Mouse (Mus musculus): ENCODE results near the gene Gadl1.

Gene Gadl1

DNA sequence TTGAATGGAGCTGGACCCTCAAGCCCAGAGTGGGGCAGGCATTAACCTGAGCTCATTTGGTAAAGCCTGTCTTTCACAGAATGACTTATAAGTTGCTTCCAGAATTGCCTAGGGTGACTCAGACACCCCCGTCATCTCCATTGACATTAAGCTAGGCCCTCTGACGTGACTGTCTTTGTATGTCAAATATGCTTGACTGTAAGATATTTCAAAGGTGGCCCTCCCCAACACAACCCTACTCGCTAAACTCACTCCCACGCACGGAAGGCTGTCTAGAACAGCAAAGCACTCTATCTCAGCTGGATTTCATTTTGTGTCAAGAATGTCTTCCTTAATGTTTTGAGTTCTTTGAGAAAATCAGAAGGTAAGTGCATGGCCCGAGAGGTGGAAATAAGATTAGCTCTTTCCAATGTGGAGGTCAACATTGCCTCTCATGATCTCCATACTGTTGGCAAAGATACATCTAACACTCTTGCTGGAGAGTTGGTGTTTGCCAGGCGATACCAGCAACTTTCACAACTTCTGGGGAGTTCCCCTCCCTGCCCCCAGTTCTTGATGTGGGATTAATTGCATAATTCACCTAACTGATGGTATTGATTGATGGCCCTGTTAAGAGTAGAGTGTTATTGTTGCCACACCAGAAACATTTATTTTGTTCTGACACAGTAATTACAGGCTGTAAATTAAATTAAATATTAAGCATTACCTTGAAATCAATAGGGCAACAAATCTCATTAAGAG, 182.0 kb downstream of the Gadl1 start:
- no peak for DNase-seq

DNA sequence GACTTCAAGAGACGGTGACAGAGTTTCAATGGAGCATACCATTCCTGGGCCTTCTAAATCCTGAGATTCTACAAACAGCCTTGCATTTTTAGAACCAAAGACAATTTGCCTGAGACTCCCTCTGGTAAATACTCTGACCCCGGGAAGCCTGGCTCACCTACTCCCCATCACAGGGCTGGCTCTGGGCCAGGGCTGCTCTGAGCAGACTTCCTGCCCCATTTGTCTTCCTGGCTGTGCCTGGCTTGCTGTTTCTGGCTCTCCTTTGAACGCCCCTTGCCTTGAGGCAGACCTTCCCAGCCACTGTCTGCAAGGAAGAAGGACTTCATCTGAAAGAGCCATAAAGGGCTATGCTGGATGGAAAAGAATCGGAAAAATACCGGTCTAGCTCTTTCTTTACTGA, 182.7 kb downstream of the Gadl1 start:
- peak; percentile 75 to 84 for DNase-seq

DNA sequence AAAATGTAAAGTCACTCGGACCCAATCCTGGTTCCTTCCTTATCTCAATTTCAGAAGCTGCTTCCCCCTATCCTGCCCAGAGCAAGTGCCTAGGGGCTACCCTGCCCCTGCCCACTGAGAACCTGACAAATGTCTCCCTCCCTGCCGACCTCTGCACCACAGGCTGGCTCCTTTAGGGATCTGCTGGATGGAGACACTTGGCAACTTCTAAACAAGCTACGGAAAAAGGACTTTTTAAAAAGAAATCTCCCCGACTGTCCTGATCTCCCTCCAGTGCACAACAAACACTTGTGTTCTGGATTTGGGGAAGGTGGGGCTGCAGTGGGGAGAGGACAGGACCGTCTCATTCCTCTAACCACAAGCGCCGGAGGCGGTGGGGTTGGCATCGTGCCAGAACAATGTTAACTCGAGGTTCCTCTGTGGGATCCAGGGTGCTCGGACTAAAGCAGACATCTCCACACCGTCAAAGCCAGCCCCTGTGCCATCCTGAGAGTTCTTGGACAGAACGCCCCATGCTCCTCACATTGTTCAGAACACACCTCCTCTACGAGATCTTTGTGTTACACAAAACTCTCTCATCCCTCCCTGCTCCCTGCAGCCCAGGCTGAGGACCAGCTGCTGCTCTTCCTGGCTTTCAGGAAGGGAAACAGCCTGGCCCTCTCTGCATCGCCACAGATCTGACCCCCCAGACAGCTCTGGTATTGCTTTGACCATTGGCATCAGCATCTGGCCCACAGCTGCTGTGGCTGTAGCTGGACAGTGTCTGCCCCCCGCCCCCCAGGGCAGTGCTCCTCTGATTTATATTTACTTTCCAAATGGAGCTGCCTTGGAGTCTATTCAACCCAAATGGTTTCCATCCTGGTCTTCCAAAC, 189.7 kb downstream of the Gadl1 start:
- peak; percentile 16 to 42 for DNase-seq

DNA sequence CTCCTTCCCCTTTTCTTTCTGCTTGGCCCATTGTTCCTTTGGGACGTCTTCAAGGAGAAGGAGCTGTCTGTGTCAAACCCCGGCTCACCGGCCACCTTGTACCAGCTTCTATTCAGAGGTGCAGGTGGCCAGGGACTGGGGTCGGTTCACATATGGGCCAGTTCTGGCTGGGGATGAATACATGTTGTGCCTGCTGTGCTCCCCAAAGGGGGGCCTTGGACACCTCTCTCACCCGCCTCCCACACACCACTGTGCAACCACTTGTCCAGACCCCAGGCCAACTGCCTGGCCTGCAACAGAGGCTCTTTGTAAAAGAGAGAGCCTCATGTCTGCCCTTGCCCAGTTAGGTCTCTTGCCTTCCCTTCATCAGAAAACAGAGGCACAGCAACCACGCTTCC, 190.3 kb downstream of the Gadl1 start:
- no peak for DNase-seq

DNA sequence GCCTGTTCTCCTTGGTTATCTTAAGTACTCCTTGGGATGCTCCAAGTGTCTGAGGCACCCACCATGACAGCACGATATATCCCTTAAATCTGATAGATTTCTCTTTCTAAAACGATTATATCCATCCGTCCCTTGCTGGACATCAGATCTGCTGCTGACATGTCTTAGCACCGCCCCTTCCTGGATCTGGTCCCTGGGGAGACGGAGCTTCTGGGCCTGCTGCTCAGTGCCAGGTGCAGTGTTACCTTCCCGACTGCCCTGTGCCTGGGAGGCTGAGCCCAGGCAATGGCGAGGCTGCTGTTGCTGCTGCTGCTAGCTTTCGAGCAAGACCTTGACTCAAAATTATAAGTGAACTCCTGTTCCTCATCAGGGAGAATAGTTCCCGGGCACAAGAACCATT, 190.8 kb downstream of the Gadl1 start:
- DNase-seq: no peak

DNA sequence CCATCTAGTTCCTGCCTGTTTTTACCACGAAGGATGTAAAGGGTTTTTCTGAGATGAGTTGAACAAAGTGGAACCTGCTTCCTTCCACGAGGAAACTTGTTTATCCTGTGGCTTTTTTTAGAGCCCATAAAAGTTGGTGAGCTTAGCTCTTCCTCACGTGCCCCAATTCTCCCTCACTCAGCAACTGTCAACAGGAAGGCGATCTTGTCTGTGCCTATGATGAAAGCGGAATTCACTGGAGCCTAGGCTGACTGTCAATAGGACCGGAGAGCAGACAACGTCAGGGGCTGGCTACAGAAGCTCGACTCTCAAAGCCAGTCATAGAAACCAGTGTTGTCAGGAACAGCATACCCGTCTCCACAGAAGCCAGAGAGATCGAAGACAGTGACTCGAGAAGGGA, 192.6 kb downstream of the Gadl1 start:
- no peak for DNase-seq

DNA sequence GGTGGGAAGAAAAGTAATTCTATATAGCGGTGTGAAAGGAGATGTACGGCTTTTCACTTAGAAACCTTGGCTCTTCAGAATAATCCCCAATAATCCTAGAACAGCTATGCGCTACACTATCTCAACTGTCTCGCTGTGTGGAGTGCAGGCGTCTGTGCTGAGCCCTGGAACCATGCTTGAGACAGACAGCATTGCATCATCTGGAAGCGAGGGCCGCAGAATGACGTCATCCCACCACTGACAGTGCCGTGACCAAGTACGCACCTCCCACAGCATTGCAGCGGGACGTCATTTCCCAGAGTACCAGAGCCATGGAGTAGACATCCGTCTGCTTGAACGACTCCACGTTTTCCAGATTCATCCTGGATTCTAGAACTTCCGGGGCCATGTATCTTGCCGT, 195.5 kb downstream of the Gadl1 start:
- DNase-seq: no peak

DNA sequence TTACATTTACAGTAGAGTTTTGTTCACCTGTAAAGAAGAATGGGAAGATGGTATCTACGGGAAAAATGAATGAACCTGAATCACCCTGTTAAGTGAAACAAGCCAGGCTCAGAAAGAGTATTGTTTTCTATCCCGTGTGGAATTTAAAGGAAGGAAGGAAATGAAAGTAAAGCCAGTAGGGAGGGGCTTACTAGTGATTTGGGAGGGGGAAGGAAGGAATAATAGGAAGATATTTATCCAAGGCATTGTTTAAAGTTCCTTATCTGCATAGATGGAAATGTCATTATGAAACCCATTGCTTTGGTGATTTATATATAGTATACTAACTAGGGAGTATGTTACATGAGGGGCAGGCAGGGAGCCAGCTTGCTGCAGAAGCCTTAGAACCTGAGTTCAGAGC, 199.5 kb downstream of the Gadl1 start:
- no peak for DNase-seq

DNA sequence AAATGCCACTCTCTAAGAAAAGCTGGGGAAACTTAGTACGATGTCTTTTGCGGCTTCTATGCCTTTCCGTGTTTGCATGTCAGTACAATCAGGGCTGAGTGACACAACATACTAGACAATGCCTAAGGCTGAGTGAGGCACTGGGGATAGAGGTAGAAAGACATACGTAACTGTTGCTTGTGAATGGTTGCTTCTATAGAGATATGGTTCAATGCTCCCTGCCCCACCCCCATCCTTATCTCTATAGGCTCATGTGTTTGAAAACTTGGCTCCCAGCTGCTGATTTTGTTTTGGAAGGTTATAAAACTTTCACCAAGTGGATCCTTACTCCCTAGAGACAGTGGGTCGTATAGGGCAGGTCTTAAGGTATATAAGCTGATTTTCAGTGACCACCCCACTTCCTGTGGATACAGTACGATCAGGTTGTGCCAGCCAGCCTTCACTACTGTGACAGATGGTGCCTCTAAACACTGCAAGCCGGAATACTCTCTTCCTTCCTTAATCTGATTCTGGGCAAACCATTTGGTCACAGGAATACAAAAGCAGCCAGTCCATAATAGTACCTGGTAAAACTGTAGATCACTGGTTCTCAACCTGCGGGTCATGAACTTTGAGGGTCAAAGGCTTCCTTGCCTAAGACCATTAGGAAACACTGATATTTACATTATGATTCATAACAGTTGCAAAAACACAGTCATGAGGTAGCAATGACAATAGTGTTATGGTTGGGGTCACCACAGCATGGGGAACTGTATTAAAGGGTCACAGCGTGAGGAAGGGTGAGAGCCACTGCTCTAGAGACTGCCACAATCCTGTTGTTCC, 202.1 kb downstream of the Gadl1 start:
- DNase-seq: no peak

DNA sequence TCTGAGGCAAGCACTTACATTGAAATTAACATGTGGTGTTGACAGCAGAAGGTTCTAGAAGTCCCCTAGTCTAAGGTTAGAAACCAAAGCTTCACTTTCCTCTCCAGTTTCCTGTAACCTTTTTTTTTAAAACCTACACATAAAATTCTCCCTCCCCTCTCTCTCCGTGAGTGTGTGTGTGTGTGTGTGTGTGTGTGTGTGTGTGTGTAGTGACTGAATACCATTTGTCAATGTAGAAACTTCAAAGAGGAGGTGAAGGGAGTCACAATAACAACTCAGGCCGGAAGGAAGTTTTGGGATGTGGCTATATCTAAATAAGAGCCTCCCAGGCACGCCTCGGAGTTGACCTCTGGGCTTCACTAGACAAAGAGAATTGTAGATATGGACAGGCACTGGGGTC, 205.1 kb downstream of the Gadl1 start:
- DNase-seq: peak; percentile 59 to 72

DNA sequence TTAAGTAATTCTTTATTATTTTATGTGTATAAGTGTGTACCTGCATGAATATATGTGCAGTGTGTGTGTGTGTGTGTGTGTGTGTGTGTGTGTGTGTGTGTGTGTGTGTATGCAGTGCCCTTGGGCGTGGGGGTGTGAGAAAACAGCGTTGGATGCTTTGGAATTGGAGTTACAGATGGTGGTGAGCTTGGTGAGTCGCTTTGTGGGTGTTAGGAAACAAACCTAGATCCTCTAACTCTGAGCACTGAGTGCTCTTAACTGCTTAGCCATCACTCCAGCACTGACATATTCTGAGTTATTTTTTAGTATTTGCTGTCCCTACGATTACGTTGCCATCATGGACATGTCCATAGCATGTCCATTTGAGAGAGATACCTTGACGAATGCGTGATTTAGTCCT, 206.6 kb downstream of the Gadl1 start:
- no peak for DNase-seq

DNA sequence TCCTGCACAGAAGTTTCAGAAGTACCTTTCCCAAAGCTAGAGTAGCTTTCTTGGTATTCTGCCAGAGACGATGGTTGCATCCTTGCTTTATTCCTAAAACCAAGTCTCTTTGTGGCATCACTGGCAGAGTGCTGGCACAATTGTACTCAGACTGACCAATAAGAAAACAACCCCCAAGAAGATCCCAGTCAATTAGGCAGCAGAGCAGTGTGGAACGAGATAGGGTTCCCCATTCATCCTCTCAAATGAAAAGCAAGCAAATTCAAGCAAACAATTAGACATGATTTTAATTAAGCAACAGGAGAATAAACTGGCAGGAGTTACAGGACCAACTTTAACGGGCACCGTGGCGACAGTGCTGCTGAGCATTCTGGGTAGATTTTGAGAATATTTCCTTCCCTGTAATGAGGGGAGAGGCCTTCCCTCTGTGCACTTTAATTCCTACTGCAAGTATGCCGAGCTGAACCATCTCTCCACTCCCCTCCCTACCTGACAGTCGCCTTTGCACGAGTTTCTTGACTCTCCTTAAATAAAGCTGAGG, 209.1 kb downstream of the Gadl1 start:
- no peak for DNase-seq

DNA sequence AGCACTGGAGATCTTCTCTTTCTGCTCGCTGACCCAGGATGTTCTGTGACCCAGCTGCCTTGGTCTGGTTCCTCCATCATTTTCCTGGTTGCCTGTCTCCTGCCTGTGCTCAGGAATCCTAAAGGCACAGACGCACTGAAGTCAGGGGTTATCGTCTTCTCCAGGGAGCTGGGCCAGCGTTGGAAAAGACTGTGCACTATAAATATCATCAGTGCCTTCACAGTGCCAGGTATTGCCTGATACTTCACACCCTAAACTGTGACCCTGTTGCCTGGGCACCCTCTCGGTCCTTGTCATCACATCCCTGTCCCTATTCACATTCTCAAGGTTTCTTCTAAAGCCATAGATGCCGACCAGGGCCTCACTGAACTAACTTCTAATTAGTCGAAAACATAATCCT, 210.7 kb downstream of the Gadl1 start:
- DNase-seq: no peak

DNA sequence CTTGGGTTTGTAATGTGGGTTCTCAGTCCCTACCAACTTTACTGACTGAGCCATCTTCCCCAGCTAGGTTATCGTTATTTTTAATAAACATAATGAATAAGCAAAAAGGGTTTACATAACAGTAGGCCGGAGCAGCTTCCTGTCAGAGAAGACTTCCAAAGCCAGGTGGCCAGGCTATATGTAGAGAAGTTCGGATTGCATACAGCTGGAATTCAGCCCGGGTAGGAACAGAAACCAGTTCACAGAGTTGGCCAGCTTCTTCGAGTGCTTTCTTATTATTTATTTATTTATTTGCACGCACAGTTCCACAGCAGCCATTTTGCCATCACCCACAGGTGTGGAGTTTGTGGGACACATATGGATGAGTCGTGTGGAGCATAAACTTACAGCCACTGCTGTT, 212.2 kb downstream of the Gadl1 start:
- no peak for DNase-seq

DNA sequence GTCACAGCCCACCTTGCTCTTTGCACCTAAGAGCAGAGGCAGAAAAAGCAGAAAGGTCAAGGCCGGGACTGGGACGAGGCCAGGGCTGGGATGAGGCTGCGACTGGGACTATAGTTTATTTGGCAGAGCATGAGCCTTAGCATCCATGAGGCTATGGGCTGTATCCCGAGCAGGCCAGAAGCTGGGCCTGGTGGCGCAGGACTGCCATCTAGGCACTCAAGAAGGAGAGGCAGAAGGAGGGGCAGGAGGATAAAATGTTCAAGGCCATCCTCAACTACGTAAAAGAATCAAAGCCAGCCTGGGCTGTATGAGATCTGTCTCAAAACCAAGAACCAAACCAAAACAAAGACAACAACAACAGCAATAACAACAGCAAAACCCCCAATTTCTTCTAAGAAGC, 213.3 kb downstream of the Gadl1 start:
- no peak for DNase-seq

DNA sequence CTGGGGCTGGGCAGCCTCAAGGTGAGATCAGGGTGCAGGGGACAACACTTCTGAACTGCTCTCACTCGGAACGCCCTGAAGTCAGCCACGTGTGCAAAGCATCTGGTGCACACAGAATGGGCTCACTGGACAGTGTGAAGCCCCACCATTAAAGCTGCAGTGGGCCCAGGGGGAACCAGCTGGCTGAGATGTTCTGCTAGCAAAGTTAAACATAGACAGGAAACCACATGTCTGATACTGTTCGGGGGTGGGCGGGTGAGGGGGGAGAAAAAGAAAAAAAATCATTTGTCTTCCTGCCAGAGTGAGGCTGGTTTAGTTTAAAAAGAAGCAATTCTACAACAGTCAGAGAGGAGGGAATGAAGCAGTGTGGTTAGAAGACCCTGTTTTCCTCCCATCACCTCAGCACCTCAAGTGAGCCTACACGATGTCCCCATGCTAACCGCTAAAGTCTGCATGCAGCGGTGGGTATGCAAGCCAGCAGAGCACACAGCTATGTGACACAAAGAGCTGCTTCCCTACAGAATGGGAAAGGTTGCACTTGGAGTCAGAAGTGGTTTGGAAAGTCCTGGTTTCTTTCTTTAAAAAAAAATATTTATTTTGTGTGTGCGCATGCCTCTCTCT, 213.8 kb downstream of the Gadl1 start:
- DNase-seq: no peak

Measured in kidney, adult 8-10 months (tissue).